Comparison of ENCODE assay signal across 8 mouse cellular contexts in genomic region chr10:17720891-17721601, GRCm38 (mm10). TPM values are rescaled to one million over a fixed set of nuclear protein-coding genes. Genes with fewer than 3 reads are reported as not detected.
DNase-seq lines count a peak whose midpoint lies in the region; ATAC-seq and TF ChIP-seq lines count a peak whose summit lies in the region.

No protein-coding gene starts in this region.

- H3K36me3 ChIP-seq in kidney, embryonic 16.5 days (ENCODE audit: insufficient read depth, low read length) = 0 out of 2 replicates have a peak, but pooled peaks cover 3% of the 10 kb centered on the region
- no peaks in the 10 kb centered on the region for H3K36me3 ChIP-seq in forebrain, embryonic 15.5 days
- H3K36me3 ChIP-seq in limb, embryonic 12.5 days = 0 out of 2 replicates have a peak, but pooled peaks cover 3% of the 10 kb centered on the region
- H3K36me3 ChIP-seq in myocyte (ENCODE audit: control insufficient read depth, insufficient read depth) = peaks cover 7% of the 10 kb centered on the region

- no peak overlapping the region for H3K9ac ChIP-seq in kidney, embryonic 16.5 days (replicated peaks; ENCODE audit: low read length)
- no peak overlapping the region for H3K9ac ChIP-seq in forebrain, embryonic 15.5 days (replicated peaks)
- H3K9ac ChIP-seq in limb, embryonic 12.5 days (replicated peaks) = 0 out of 2 replicates have a peak overlapping the region, but pooled peaks have one; percentile 66

- peak overlapping the region; percentile 69 for H3K4me2 ChIP-seq in kidney, embryonic 16.5 days (replicated peaks; ENCODE audit: low read depth, low read length)
- peak overlapping the region; percentile 68 for H3K4me2 ChIP-seq in forebrain, embryonic 15.5 days (replicated peaks)
- H3K4me2 ChIP-seq in limb, embryonic 12.5 days = peak overlapping the region; percentile 74
- peak overlapping the region; percentile 85 for H3K4me2 ChIP-seq in myocyte (ENCODE audit: low read depth)

- no peak for ATAC-seq in kidney, embryonic 16.5 days (ENCODE audit: low FRiP score, low TSS enrichment)
- no peak for ATAC-seq in forebrain, embryonic 15.5 days (replicated peaks)
- no peak for ATAC-seq in limb, embryonic 12.5 days (ENCODE audit: insufficient number of reproducible peaks, insufficient read depth, low FRiP score, low TSS enrichment, low read depth)
- no peak for ATAC-seq in granulocyte monocyte progenitor cell, adult 5-6 weeks (replicated peaks; ENCODE audit: poor library complexity, severe bottlenecking)

- 77% methylated on average over 8 of the region's 8 CpGs for WGBS in kidney, embryonic 16.5 days
- WGBS in forebrain, embryonic 15.5 days = 76% methylated on average over 8 of the region's 8 CpGs
- WGBS in limb, embryonic 12.5 days = 86% methylated on average over 8 of the region's 8 CpGs

- no peak overlapping the region for H3ac ChIP-seq in myocyte (ENCODE audit: control insufficient read depth, insufficient read length)

- H3K79me2 ChIP-seq in myocyte (ENCODE audit: control insufficient read depth, insufficient read depth) = peaks cover 27% of the 10 kb centered on the region

- peak overlapping the region; percentile 97 for H3K4me3 ChIP-seq in kidney, embryonic 16.5 days (ENCODE audit: low read length)
- H3K4me3 ChIP-seq in forebrain, embryonic 15.5 days = peak overlapping the region; percentile 82
- peak overlapping the region; percentile 90 for H3K4me3 ChIP-seq in limb, embryonic 12.5 days (replicated peaks)
- H3K4me3 ChIP-seq in myocyte = peak overlapping the region; percentile 78

- TF ChIP-seq POLR2A in myocyte (IDR thresholded peaks at IDR 0.05; ENCODE audit: insufficient read length, low read depth) = no peak

- no peak for DNase-seq in kidney, adult 8-10 months
- no peak for DNase-seq in frontal cortex, postnatal 10 days (ENCODE audit: low spot score in 2 of 2)
- no peak for DNase-seq in adrenal gland, adult 8-10 months

- no peaks in the 10 kb centered on the region for H3K27me3 ChIP-seq in kidney, embryonic 16.5 days (ENCODE audit: insufficient read depth, low read length)
- H3K27me3 ChIP-seq in forebrain, embryonic 15.5 days = no peaks in the 10 kb centered on the region
- H3K27me3 ChIP-seq in limb, embryonic 12.5 days = no peaks in the 10 kb centered on the region
- H3K27me3 ChIP-seq in myocyte (ENCODE audit: control insufficient read depth, insufficient read depth, insufficient read length) = no peaks in the 10 kb centered on the region

- H3K27ac ChIP-seq in kidney, embryonic 16.5 days (ENCODE audit: low read length) = no peak overlapping the region; the same call in 1 of the 2 replicates
- H3K27ac ChIP-seq in forebrain, embryonic 15.5 days (replicated peaks) = peak overlapping the region; percentile 99
- H3K27ac ChIP-seq in limb, embryonic 12.5 days = peak overlapping the region; percentile 100

- H3K9me3 ChIP-seq in kidney, embryonic 16.5 days (ENCODE audit: low read length) = peaks cover 3% of the 10 kb centered on the region; the same call in 1 of the 2 replicates
- H3K9me3 ChIP-seq in forebrain, embryonic 15.5 days = no peaks in the 10 kb centered on the region
- H3K9me3 ChIP-seq in limb, embryonic 12.5 days = no peaks in the 10 kb centered on the region

- peaks cover 13% of the 10 kb centered on the region; the same call in 1 of the 2 replicates for H3K4me1 ChIP-seq in kidney, embryonic 16.5 days (ENCODE audit: insufficient read depth, low read length)
- H3K4me1 ChIP-seq in forebrain, embryonic 15.5 days = peaks cover 15% of the 10 kb centered on the region
- H3K4me1 ChIP-seq in limb, embryonic 12.5 days (replicated peaks) = peaks cover 5% of the 10 kb centered on the region

TF ChIP-seq in myocyte, 11 proteins besides CTCF, POLR2A, EP300 and RAD21:
- TF ChIP-seq REST (IDR thresholded peaks at IDR 0.05; ENCODE audit: insufficient read depth, insufficient read length) = no peak
- no peak for TF ChIP-seq TCF12 (IDR thresholded peaks at IDR 0.05; ENCODE audit: insufficient read depth, poor library complexity, severe bottlenecking)
- no peak for TF ChIP-seq MYOD1 (IDR thresholded peaks at IDR 0.05; ENCODE audit: control insufficient read depth in 1 of 3, insufficient read length in 2 of 3, low read depth in 2 of 3)
- TF ChIP-seq E2F4 (IDR thresholded peaks at IDR 0.05; ENCODE audit: insufficient read depth) = no peak
- no peak for TF ChIP-seq MAX (IDR thresholded peaks at IDR 0.05; ENCODE audit: low read depth)
- no peak for TF ChIP-seq POLR2AphosphoS2 (IDR thresholded peaks at IDR 0.05; ENCODE audit: insufficient read length, low read depth)
- TF ChIP-seq CEBPB (IDR thresholded peaks at IDR 0.05; ENCODE audit: insufficient read depth, poor library complexity, severe bottlenecking) = no peak
- TF ChIP-seq SRF (IDR thresholded peaks at IDR 0.05; ENCODE audit: control insufficient read depth, insufficient read length, low read depth) = no peak
- no peak for TF ChIP-seq MYOG (IDR thresholded peaks at IDR 0.05; ENCODE audit: control insufficient read depth in 1 of 3, insufficient read depth in 1 of 3, insufficient read length in 2 of 3, low read depth in 2 of 3)

RNA-seq across cellular contexts. Expression of gene Cited2, which starts 2.0 kb away (rescaled TPM):
- polyA plus RNA-seq in kidney, embryonic 16.5 days (2015; fragmentation: Nextera tagmentation; extraction: Ambion mirVana) = 62.0 and 67.8 TPM in 2 replicates
- polyA plus RNA-seq in forebrain, embryonic 15.5 days (2015; fragmentation: Nextera tagmentation; extraction: Ambion mirVana) = 69.2 and 72.1 TPM in 2 replicates
- 51.9 and 56.7 TPM in 2 replicates for polyA plus RNA-seq in limb, embryonic 12.5 days (2016; fragmentation: Nextera tagmentation; extraction: Ambion mirVana)
- 70.4 TPM for polyA plus RNA-seq in myocyte (2012; fragmentation: generic; extraction: Trizol)
- 10 to 100 TPM; 37.2 to 87.3 (median 63.5) TPM for total RNA-seq in adrenal gland, adult 8-10 months (2022)
- total RNA-seq in granulocyte monocyte progenitor cell, adult 5-6 weeks (2014; fragmentation: Nextera tagmentation) = 96.5 and 128 TPM in 2 replicates
- 50.0 and 64.9 TPM in 2 replicates for total RNA-seq in granulocyte monocyte progenitor cell, adult 5-6 weeks (2017)
